Mouse (Mus musculus): Measurements from ENCODE around the gene Tmc6. TPM values are rescaled to one million over a fixed set of nuclear protein-coding genes. Genes with fewer than 3 reads are reported as not detected.

Tmc6 gene
- polyA plus RNA-seq, 1 experiment from 2014 or later, result 26.3 TPM

GRCm38 (mm10) chr11:117803166-117803688 lies 21.2 kb upstream of the Tmc6 start:
- H3K4me1 ChIP-seq (replicated peaks; ENCODE audit: control insufficient read depth, insufficient read depth, low read length), result no peaks in the 10 kb centered on the region
- H3K27me3 ChIP-seq (replicated peaks; ENCODE audit: control insufficient read depth, insufficient read depth, low read length), result no peaks in the 10 kb centered on the region
- 91% methylated on average over 3 of the region's 3 CpGs for WGBS
- no peak overlapping the region for H3K27ac ChIP-seq (ENCODE audit: low read depth, low read length)
- H3K4me3 ChIP-seq (ENCODE audit: low read depth, low read length), result no peak overlapping the region
- H3K4me2 ChIP-seq (replicated peaks; ENCODE audit: low read depth), result no peak overlapping the region
- no peak for TF ChIP-seq CTCF (IDR thresholded peaks at IDR 0.05; ENCODE audit: low read depth)
- no peak overlapping the region for H3K9ac ChIP-seq (ENCODE audit: low read depth, low read length)
- ATAC-seq, result peak; percentile 31; the same call in 1 of the 2 replicates
- H3K36me3 ChIP-seq (ENCODE audit: control insufficient read depth, insufficient read depth), result no peaks in the 10 kb centered on the region
- H3K9me3 ChIP-seq (ENCODE audit: control insufficient read depth), result no peaks in the 10 kb centered on the region

DNA sequence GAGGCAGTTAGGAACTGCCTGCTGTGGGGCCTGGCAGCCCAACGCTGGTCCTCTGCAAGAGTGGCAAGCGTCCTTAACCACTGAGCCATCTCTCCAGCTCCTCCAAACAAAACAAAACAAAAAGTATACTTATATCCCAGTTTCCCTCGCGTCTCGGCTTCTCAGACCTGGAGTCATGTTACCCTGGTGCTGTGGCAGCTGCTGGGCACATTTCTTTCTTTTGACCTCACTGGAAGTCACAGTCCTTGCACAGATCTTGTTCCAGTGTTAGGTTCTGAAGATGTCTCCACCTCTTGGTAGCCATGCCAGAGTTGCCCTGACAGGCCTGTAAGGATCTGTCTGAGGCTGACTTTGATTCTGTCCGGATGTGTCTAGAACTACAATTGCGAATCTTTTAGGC lies 19.7 kb upstream of the Tmc6 start:
- Histone ChIP-seq H3K4me2 (replicated peaks; ENCODE audit: low read depth) (no peak overlapping the region), H3K27ac (ENCODE audit: low read depth, low read length) (no peak overlapping the region), H3K9me3 (ENCODE audit: control insufficient read depth) (no peaks in the 10 kb centered on the region), H3K4me3 (ENCODE audit: low read depth, low read length) (no peak overlapping the region), H3K36me3 (ENCODE audit: control insufficient read depth, insufficient read depth) (no peaks in the 10 kb centered on the region), H3K9ac (ENCODE audit: low read depth, low read length) (no peak overlapping the region), H3K4me1 (replicated peaks; ENCODE audit: control insufficient read depth, insufficient read depth, low read length) (no peaks in the 10 kb centered on the region), H3K27me3 (replicated peaks; ENCODE audit: control insufficient read depth, insufficient read depth, low read length) (no peaks in the 10 kb centered on the region)
- no peak for ATAC-seq
- no peak for TF ChIP-seq CTCF (IDR thresholded peaks at IDR 0.05; ENCODE audit: low read depth)
- WGBS, result 86% methylated on average over 7 of the region's 7 CpGs

DNA sequence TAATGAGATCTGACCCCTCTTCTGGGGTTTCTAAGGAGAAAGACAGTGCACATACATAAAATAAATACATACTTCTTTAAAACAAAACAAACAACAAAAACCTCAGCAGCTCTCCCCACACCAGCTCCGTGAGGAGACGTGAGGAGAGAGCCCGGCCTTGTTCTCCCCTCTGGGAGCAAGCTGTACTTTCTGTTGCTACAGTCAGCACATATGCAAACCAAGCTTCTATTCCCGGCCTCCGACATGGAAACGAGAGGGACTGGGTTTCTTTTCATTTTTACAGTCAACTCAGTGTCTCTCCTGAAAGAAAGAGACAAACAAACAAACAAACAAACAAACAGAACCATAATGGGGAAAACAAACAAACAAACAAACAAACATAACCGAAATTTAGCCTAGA lies 18.0 kb upstream of the Tmc6 start:
- Histone ChIP-seq H3K4me2 (replicated peaks; ENCODE audit: low read depth) (no peak overlapping the region), H3K4me3 (ENCODE audit: low read depth, low read length) (no peak overlapping the region), H3K36me3 (ENCODE audit: control insufficient read depth, insufficient read depth) (no peaks in the 10 kb centered on the region), H3K4me1 (replicated peaks; ENCODE audit: control insufficient read depth, insufficient read depth, low read length) (no peaks in the 10 kb centered on the region), H3K27me3 (replicated peaks; ENCODE audit: control insufficient read depth, insufficient read depth, low read length) (no peaks in the 10 kb centered on the region), H3K9ac (ENCODE audit: low read depth, low read length) (no peak overlapping the region), H3K9me3 (ENCODE audit: control insufficient read depth) (no peaks in the 10 kb centered on the region), H3K27ac (ENCODE audit: low read depth, low read length) (no peak overlapping the region)
- TF ChIP-seq CTCF (IDR thresholded peaks at IDR 0.05; ENCODE audit: low read depth), result no peak
- ATAC-seq, result no peak
- 83% methylated on average over 7 of the region's 7 CpGs for WGBS

- no peaks in the 10 kb centered on the region for H3K9me3 ChIP-seq (ENCODE audit: control insufficient read depth)
- no peak overlapping the region for H3K4me2 ChIP-seq (replicated peaks; ENCODE audit: low read depth)
- no peaks in the 10 kb centered on the region for H3K27me3 ChIP-seq (replicated peaks; ENCODE audit: control insufficient read depth, insufficient read depth, low read length)
- ATAC-seq, result no peak
- no peak for TF ChIP-seq CTCF (IDR thresholded peaks at IDR 0.05; ENCODE audit: low read depth)
- H3K4me3 ChIP-seq (ENCODE audit: low read depth, low read length), result no peak overlapping the region
- H3K4me1 ChIP-seq (replicated peaks; ENCODE audit: control insufficient read depth, insufficient read depth, low read length), result no peaks in the 10 kb centered on the region
- WGBS, result 66% methylated on average over 5 of the region's 5 CpGs
- no peak overlapping the region for H3K9ac ChIP-seq (ENCODE audit: low read depth, low read length)
- no peaks in the 10 kb centered on the region for H3K36me3 ChIP-seq (ENCODE audit: control insufficient read depth, insufficient read depth)
- no peak overlapping the region for H3K27ac ChIP-seq (ENCODE audit: low read depth, low read length)
Observed at GRCm38 (mm10) chr11:117799174-117799573, 17.2 kb upstream of the Tmc6 start.

- ATAC-seq, result no peak
- Histone ChIP-seq H3K27me3 (replicated peaks; ENCODE audit: control insufficient read depth, insufficient read depth, low read length) (no peaks in the 10 kb centered on the region), H3K27ac (ENCODE audit: low read depth, low read length) (no peak overlapping the region), H3K4me3 (ENCODE audit: low read depth, low read length) (no peak overlapping the region), H3K4me1 (replicated peaks; ENCODE audit: control insufficient read depth, insufficient read depth, low read length) (no peaks in the 10 kb centered on the region), H3K9me3 (ENCODE audit: control insufficient read depth) (no peaks in the 10 kb centered on the region), H3K9ac (ENCODE audit: low read depth, low read length) (no peak overlapping the region), H3K36me3 (ENCODE audit: control insufficient read depth, insufficient read depth) (no peaks in the 10 kb centered on the region), H3K4me2 (replicated peaks; ENCODE audit: low read depth) (no peak overlapping the region)
- TF ChIP-seq CTCF (IDR thresholded peaks at IDR 0.05; ENCODE audit: low read depth), result no peak
- WGBS, result 19% methylated on average over 2 of the region's 2 CpGs
Observed at GRCm38 (mm10) chr11:117798160-117798541, 16.2 kb upstream of the Tmc6 start.

- Histone ChIP-seq H3K4me2 (replicated peaks; ENCODE audit: low read depth) (no peak within 1 kb of the TSS), H3K9ac (ENCODE audit: low read depth, low read length) (no peak within 1 kb of the TSS), H3K4me3 (ENCODE audit: low read depth, low read length) (no peak within 1 kb of the TSS), H3K9me3 (ENCODE audit: control insufficient read depth) (no peaks in the 10 kb centered on the region), H3K36me3 (ENCODE audit: control insufficient read depth, insufficient read depth) (no peaks in the 10 kb centered on the region), H3K27me3 (replicated peaks; ENCODE audit: control insufficient read depth, insufficient read depth, low read length) (no peaks in the 10 kb centered on the region), H3K27ac (ENCODE audit: low read depth, low read length) (no peak within 1 kb of the TSS), H3K4me1 (replicated peaks; ENCODE audit: control insufficient read depth, insufficient read depth, low read length) (no peaks in the 10 kb centered on the region)
- no peak for TF ChIP-seq CTCF (IDR thresholded peaks at IDR 0.05; ENCODE audit: low read depth)
- 63% methylated on average over 9 of the region's 9 CpGs for WGBS
- ATAC-seq, result no peak
Observed at GRCm38 (mm10) chr11:117797511-117798159, 15.6 kb upstream of the Tmc6 start, which contains the start of gene 6030468B19Rik. Gene 6030468B19Rik (plus strand): TSS chr11:117797660.
